Mouse (Mus musculus) cortical plate, adult 2 months (tissue): Measurements from ENCODE around the gene Hist1h2ao.

Experiments used
- CTCF ChIP-seq: fragments of 200-500 bp; IDR thresholded peaks from 2 replicates; pipeline ENCODE4 v1.5.1; 2011; ENCODE audit warnings: mild to moderate bottlenecking, control low read depth, low read length; ENCODE audit not compliant: insufficient read depth; ENCODE audit errors: extremely low read depth
- POLR2A ChIP-seq: fragments of 200-500 bp; IDR thresholded peaks from 2 replicates; pipeline ENCODE4 v1.6.1; 2011; ENCODE audit warnings: mild to moderate bottlenecking, low read length, control low read depth; ENCODE audit not compliant: insufficient read depth; ENCODE audit errors: extremely low read depth

DNA sequence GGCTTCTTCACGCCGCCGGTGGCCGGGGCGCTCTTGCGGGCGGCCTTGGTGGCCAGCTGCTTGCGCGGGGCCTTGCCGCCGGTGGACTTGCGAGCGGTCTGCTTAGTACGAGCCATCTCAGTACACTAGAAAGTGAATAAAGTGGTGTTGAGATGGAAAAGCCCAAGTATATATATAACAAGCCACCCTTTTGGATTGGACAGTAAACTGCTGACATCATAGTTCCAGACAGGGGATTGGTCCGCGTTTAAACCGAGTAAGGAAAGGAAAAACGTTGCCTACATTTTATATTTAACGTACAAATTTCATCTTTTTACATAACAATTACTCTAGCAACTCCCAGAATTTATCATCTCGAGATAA lies 27.0 kb upstream of the Hist1h2ao start, which contains the start of gene Hist1h3i:
- TF ChIP-seq CTCF (no peak), POLR2A (peak; percentile 68)
